Mouse (Mus musculus) stomach, embryonic 14.5 days (tissue): ENCODE data around the gene Rbl2. TPM values are rescaled to one million over a fixed set of nuclear protein-coding genes. Genes with fewer than 3 reads are reported as not detected.

Source experiments
- ATAC-seq: fragments of 200-750 bp; cut with Nextera tagmentation; 2 replicates; pipeline ENCODE4 v1.8.0; 2017; ENCODE audit warnings: low read depth, moderate TSS enrichment; ENCODE audit not compliant: insufficient number of reproducible peaks, insufficient read depth, low FRiP score
- H3K27ac ChIP-seq: fragments of 300-500 bp; sonication (generic); 2 replicates; pipeline ENCODE4 v1.5.1; 2014; ENCODE audit warnings: mild to moderate bottlenecking, low read length, moderate library complexity, mixed read lengths
- H3K27me3 ChIP-seq: fragments of 300-500 bp; sonication (generic); 2 replicates; pipeline ENCODE4 v1.6.1; 2014; ENCODE audit warnings: low read length, control low read depth, mixed read lengths; ENCODE audit not compliant: control insufficient read depth, insufficient read depth
- H3K36me3 ChIP-seq: fragments of 300-500 bp; sonication (generic); 2 replicates; pipeline ENCODE4 v1.6.1; 2014; ENCODE audit warnings: mild to moderate bottlenecking, control low read depth, low read length, moderate library complexity, mixed read lengths; ENCODE audit not compliant: control insufficient read depth, insufficient read depth
- H3K4me1 ChIP-seq: fragments of 300-500 bp; sonication (generic); 2 replicates; pipeline ENCODE4 v1.6.1; 2014; ENCODE audit warnings: low read length, control low read depth, mixed read lengths; ENCODE audit not compliant: control insufficient read depth, insufficient read depth
- H3K4me2 ChIP-seq: fragments of 300-500 bp; sonication (generic); replicated peaks from 2 replicates; pipeline ENCODE4 v1.6.1; 2014; ENCODE audit warnings: low read depth, low read length, control low read depth
- H3K4me3 ChIP-seq: fragments of 300-500 bp; sonication (generic); 2 replicates; pipeline ENCODE4 v1.5.1; 2014; ENCODE audit warnings: low read depth, low read length, control low read depth
- H3K9ac ChIP-seq: fragments of 300-500 bp; sonication (generic); replicated peaks from 2 replicates; pipeline ENCODE4 v1.6.1; 2014; ENCODE audit warnings: low read depth, mild to moderate bottlenecking, control low read depth, low read length, moderate library complexity, mixed read lengths
- H3K9me3 ChIP-seq: fragments of 300-500 bp; sonication (generic); 2 replicates; pipeline ENCODE4 v1.6.1; 2016; ENCODE audit warnings: low read depth, low read length, control low read depth; ENCODE audit not compliant: control insufficient read depth
- WGBS: fragments of 180-500 bp; shearing (Covaris S2); extraction: QIAGEN DNeasy Blood & Tissue Kit; methylation state at CpG from one replicate; pipeline ENCODE4 v1.1.7; 2014; 5-methylcytosine and 5-hydroxymethylcytosine counted together
- polyA plus RNA-seq: library from polyadenylated mRNA; unstranded; fragments of >200 nt; fragmentation: Nextera tagmentation; extraction: Ambion mirVana; gene quantifications from 2 replicates; pipeline ENCODE4 v1.2.1, GENCODE M21; 2014

Gene Rbl2
- polyA plus RNA-seq, 1 experiment from 2014 or later: 21.0 TPM

DNA sequence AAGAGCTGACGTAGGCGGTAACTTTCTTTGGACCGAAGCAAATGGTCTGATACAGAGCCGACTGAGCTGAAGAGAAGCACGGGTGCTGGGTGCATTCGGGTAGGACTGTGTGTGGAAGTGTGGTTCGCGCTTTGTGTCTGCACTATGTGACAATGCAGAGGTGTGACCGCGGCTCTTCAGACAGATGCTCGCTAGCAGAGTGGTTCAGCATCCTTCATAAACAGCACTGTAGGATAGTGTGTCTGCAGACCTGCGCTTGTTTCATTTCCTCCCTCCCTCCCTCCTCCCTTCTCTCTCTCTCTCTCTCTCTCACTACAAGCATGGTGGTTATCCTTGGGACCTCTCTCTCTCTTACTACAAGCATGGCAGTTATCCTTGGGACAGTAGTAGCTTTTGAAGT is 12.6 kb downstream of the Rbl2 start:
- no peaks in the 10 kb centered on the region for H3K4me1 ChIP-seq
- WGBS: 92% methylated on average over 12 of the region's 12 CpGs
- ATAC-seq: no peak
- H3K27ac ChIP-seq: no peak overlapping the region
- H3K4me3 ChIP-seq: no peak overlapping the region
- peaks cover 27% of the 10 kb centered on the region for H3K36me3 ChIP-seq
- no peaks in the 10 kb centered on the region for H3K27me3 ChIP-seq
- H3K9me3 ChIP-seq: no peaks in the 10 kb centered on the region
- H3K4me2 ChIP-seq: no peak overlapping the region
- H3K9ac ChIP-seq: no peak overlapping the region

DNA sequence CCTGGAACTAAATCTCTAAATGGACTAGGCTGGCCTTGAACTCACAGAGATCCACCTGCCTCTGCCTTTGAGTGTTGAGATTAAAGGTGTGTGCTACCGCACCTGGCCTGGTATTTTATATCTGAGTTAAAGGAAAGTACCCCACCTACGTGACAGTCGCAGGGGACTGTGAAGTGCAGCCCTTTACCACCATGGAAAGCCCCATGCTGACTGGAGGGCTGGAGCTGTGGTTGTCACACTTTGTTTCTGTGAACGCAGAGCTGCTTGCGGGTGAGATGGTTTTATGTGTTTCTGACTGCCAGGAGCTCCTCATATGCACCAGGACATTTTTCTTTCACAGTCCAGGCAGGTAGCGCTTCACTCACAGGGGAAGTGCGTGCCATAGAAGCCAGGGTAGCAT is 18.6 kb downstream of the Rbl2 start:
- Histone ChIP-seq H3K27ac (no peak overlapping the region), H3K4me3 (no peak overlapping the region), H3K27me3 (no peaks in the 10 kb centered on the region), H3K9ac (no peak overlapping the region), H3K4me1 (no peaks in the 10 kb centered on the region), H3K4me2 (no peak overlapping the region), H3K9me3 (no peaks in the 10 kb centered on the region), H3K36me3 (peaks cover 32% of the 10 kb centered on the region)
- no peak for ATAC-seq
- 92% methylated on average over 7 of the region's 7 CpGs for WGBS

DNA sequence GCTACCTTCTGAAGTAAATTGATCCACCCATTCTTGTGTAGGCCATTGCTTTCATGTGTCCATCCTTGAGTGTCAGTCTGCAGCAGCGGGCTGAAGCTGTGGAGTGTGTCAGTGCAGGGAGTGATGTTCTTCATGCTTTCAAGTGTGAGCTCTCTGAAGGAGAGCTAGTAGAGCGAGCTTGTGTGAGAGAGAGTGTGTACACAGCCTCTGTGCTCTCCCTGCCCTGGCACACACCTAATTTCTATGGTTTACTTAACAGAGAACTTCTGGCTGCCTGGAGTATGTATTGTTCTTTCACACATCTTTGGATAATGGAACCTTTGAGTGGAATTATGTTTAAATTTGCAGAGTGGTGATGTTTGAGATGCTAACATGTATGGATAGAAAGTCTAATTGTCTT is 19.7 kb downstream of the Rbl2 start:
- Histone ChIP-seq H3K4me2 (no peak overlapping the region), H3K27me3 (no peaks in the 10 kb centered on the region), H3K36me3 (peaks cover 29% of the 10 kb centered on the region), H3K9me3 (no peaks in the 10 kb centered on the region), H3K27ac (no peak overlapping the region), H3K4me3 (no peak overlapping the region), H3K9ac (no peak overlapping the region), H3K4me1 (no peaks in the 10 kb centered on the region)
- ATAC-seq: no peak
- 73% methylated on average over 2 of the region's 2 CpGs for WGBS

DNA sequence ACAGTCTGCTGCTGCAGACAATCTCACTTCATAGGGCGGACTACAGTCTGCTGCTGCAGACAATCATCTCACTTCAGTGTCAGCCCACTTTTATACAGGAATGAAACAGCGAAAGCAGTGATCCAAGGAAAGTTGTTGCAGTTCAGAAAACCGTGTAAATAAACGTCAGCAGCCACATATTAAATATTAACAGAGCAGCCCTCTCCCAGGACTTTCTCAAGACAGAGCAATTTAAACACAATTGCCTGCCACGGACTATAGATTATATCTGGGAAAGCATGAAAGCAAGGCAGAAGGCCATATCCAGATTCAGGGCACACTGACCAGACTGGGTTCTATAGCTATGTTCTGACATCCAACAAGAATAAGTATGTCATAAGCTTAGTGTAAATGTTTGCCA is 24.3 kb downstream of the Rbl2 start:
- H3K4me3 ChIP-seq: no peak overlapping the region
- H3K36me3 ChIP-seq: peaks cover 23% of the 10 kb centered on the region
- no peak overlapping the region; the same call in 1 of the 2 replicates for H3K27ac ChIP-seq
- H3K27me3 ChIP-seq: no peaks in the 10 kb centered on the region
- WGBS: 60% methylated on average over 5 of the region's 5 CpGs
- H3K9me3 ChIP-seq: no peaks in the 10 kb centered on the region
- no peak overlapping the region for H3K9ac ChIP-seq
- no peak overlapping the region for H3K4me2 ChIP-seq
- ATAC-seq: no peak
- no peaks in the 10 kb centered on the region for H3K4me1 ChIP-seq

DNA sequence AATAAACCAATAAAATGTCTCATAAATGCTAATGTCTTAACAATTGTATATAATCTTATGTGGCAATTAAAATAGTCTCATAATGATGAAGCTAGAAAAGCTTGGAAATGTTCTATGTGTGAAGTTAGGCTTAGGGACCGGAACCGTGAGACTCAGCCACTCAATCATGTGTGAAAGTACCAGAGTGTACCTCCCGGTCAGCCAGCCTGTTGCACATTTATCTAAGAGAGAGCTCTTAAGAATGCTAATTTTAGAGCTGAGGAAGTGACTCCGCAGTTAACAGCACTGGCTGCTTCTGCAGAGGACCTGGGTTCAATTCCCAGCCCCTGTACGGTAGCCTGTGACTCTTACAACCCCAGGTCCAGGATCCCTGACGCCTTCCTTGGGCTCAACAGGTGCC is 28.2 kb downstream of the Rbl2 start:
- ATAC-seq: no peak

DNA sequence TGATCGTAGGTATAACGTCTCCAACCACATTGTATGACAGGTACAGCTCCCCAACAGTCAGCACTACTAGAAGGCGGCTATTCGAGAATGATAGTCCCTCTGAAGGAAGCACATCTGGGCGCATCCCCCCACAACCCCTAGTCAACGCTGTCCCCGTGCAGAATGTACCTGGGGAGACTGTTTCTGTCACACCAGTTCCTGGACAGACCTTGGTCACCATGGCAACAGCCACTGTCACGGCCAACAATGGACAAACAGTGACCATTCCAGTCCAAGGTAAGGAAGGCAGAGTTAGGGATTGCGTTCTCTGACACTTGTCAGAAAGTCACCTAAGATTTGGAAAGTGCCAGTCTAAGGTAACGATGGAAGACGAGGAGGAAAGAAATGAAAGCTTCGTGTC is 36.4 kb downstream of the Rbl2 start:
- Histone ChIP-seq H3K4me3 (no peak overlapping the region), H3K27me3 (no peaks in the 10 kb centered on the region), H3K27ac (no peak overlapping the region), H3K9me3 (no peaks in the 10 kb centered on the region), H3K4me1 (no peaks in the 10 kb centered on the region), H3K9ac (no peak overlapping the region), H3K36me3 (peaks cover 17% of the 10 kb centered on the region), H3K4me2 (no peak overlapping the region)
- no peak for ATAC-seq
- WGBS: 78% methylated on average over 12 of the region's 12 CpGs

More for the DNA sequence above, 28.2 kb downstream of the Rbl2 start:
- Histone ChIP-seq H3K4me2 (no peak overlapping the region), H3K4me1 (no peaks in the 10 kb centered on the region), H3K9me3 (no peaks in the 10 kb centered on the region), H3K27ac (no peak overlapping the region), H3K27me3 (no peaks in the 10 kb centered on the region), H3K4me3 (no peak overlapping the region), H3K9ac (no peak overlapping the region), H3K36me3 (peaks cover 6% of the 10 kb centered on the region)
- 88% methylated on average over 6 of the region's 6 CpGs for WGBS

DNA sequence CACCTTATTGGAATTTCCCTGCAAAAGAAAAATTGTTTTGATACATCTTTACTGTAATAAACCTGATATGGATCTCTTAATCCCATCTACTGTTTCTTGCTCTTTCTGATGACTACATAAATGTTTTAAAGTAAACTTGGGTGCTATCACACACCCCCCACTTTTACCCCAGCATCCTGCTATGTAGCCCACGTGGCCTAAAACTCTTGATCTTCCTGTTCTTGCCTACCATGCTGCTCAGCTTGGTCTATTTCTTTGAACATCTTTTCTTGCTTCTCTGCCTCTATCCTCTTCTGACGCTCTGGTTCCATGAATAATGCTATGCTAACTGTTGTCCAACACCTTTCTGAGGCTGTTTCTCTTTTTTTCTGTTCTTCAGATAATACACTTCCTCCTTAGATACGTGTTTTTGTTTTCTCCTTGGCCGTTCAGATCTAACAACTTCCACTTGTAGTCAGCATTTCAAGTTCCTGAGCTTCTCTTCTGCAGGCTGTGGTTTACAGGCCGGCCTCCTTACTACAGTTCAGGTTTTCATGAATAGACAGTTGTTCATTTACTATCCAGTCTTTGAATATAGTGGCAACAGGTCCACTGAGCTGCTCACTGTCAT is 42.1 kb downstream of the Rbl2 start:
- Histone ChIP-seq H3K4me2 (no peak overlapping the region), H3K27me3 (no peaks in the 10 kb centered on the region), H3K9ac (no peak overlapping the region), H3K4me3 (no peak overlapping the region), H3K27ac (no peak overlapping the region), H3K36me3 (peaks cover 22% of the 10 kb centered on the region), H3K4me1 (no peaks in the 10 kb centered on the region), H3K9me3 (no peaks in the 10 kb centered on the region)
- ATAC-seq: no peak
- WGBS: 92% methylated on average over 5 of the region's 5 CpGs

DNA sequence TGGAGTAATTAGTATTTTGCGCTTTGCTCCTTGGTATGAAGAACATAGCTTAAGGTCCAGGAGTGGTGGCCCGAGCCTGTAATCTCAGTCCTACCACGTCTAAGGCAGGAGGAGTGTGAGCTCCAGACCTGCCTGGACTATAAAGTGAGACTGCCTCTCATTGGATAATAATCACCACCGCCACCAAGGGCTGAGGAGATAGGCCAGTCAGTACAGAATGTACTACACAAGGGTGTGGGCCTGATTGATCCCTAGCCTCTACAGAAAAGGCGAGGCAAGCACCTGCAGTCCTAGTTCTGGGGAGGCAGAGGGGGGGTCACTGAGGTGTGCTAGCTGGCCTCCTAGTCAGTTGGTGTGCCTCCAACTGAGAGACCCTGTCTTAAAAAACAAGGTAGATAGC is 44.6 kb downstream of the Rbl2 start:
- Histone ChIP-seq H3K27ac (no peak overlapping the region), H3K4me2 (no peak overlapping the region), H3K4me3 (no peak overlapping the region), H3K27me3 (no peaks in the 10 kb centered on the region), H3K4me1 (no peaks in the 10 kb centered on the region), H3K9ac (no peak overlapping the region), H3K9me3 (no peaks in the 10 kb centered on the region), H3K36me3 (peaks cover 19% of the 10 kb centered on the region)
- WGBS: 88% methylated on average over 5 of the region's 5 CpGs
- ATAC-seq: no peak

DNA sequence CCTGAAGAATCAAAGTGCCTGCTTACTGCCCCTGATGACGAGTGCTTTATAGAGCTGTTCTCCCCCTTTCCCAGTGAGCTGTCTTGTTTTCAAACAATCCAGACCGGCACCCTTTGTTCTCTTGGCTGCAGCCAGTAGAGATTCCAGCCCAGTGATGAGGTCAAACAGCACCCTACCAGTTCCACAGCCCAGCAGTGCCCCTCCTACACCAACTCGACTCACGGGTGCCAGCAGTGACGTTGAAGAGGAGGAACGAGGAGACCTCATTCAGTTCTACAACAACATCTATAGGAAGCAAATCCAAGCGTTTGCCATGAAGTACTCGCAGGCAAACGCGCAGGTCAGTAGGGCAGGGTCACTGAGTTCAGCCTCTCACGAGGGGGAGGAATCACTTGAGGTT is 45.1 kb downstream of the Rbl2 start:
- H3K36me3 ChIP-seq: peaks cover 19% of the 10 kb centered on the region
- H3K9ac ChIP-seq: no peak overlapping the region
- no peak overlapping the region for H3K4me3 ChIP-seq
- 58% methylated on average over 11 of the region's 11 CpGs for WGBS
- H3K9me3 ChIP-seq: no peaks in the 10 kb centered on the region
- ATAC-seq: no peak
- no peak overlapping the region for H3K4me2 ChIP-seq
- H3K27me3 ChIP-seq: no peaks in the 10 kb centered on the region
- no peak overlapping the region for H3K27ac ChIP-seq
- H3K4me1 ChIP-seq: no peaks in the 10 kb centered on the region
